Mouse (Mus musculus) cerebellum, postnatal 14 days (tissue): Measurements from ENCODE around the gene Pcdh7.
A peak's percentile ranks its signal among the peaks of the same experiment; 100 is the strongest.

ENCODE experiments used
- DNase-seq, 2 experiments: peaks; one replicate each; pipeline ENCODE4 v3.0.0; 2021; ENCODE audit warnings: mixed read lengths in 2 of 2

Pcdh7 gene

DNA sequence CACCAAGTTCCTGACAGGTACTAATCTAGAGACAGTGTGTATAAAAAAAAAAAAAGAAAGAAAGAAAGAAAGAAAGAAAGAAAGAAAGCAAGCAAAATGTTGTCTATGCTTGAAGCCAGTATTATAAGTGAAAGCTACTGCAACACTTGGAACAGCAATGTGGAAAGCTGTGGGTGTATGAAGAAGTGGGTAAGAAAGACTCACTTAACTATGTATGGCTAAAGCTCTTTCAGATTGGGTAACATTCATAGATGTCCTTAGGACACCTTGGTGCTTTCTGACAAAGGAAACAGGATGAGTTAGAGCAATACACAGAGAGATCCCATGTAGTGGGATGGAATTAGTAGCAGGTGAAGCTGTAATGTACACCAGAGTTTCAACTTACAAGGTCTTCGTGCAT lies 32.6 kb downstream of the Pcdh7 start:
- no peak for DNase-seq

GRCm38 (mm10) chr5:57755791-57756190 lies 38.0 kb downstream of the Pcdh7 start:
- DNase-seq, result no peak

DNA sequence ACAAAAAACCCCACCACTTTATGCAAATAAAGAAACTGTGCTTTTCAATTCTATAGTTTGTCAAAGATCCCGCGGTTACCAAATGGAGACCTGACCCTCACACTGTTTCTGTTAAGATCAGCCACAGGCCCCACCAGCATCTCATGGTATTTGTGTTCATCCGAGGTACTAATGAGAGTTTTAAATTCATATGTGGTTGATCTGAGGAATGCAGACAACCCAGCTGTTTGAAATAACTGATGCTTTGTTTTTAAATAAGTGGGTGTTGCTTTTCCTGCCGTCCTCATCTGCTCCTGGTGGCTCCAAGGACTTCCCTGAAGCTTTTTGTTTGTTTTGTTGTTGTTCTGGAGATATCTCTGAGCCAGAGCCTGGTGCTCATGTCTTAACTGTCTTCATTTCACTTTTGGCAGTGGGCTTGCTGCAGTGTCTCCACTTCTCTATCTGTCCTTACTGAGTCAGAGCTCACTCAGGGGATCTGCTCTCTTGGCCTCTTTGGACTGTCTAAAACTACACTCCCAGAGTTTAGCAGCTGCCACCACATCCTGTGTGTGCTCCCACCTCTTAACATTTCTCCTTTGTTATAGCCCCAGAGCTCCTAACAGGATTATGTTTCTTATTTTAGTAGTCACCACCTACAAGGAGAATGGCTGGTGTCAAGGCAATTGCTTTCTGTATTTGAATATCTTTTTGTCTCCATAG lies 39.1 kb downstream of the Pcdh7 start:
- DNase-seq, result no peak

GRCm38 (mm10) chr5:57757436-57757898 lies 39.7 kb downstream of the Pcdh7 start:
- DNase-seq, result no peak

DNA sequence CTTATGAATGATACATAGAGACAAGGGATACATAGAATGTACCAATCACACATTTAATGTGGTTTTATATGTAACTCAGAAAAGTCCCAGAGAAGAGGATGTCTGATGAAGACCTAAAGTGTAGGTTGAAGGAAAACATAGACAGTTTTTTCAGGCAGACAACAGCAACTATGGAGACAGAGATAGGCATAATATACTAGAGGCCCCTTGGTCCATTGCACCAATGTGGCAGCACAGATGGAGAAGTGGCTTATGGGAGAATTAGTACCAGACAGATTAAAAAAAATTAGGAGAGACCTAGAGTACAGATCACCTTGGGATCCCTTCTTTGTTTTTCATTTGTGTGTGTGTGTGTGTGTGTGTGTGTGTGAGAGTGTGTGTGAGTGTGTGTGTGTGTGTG lies 41.2 kb downstream of the Pcdh7 start:
- no peak for DNase-seq

DNA sequence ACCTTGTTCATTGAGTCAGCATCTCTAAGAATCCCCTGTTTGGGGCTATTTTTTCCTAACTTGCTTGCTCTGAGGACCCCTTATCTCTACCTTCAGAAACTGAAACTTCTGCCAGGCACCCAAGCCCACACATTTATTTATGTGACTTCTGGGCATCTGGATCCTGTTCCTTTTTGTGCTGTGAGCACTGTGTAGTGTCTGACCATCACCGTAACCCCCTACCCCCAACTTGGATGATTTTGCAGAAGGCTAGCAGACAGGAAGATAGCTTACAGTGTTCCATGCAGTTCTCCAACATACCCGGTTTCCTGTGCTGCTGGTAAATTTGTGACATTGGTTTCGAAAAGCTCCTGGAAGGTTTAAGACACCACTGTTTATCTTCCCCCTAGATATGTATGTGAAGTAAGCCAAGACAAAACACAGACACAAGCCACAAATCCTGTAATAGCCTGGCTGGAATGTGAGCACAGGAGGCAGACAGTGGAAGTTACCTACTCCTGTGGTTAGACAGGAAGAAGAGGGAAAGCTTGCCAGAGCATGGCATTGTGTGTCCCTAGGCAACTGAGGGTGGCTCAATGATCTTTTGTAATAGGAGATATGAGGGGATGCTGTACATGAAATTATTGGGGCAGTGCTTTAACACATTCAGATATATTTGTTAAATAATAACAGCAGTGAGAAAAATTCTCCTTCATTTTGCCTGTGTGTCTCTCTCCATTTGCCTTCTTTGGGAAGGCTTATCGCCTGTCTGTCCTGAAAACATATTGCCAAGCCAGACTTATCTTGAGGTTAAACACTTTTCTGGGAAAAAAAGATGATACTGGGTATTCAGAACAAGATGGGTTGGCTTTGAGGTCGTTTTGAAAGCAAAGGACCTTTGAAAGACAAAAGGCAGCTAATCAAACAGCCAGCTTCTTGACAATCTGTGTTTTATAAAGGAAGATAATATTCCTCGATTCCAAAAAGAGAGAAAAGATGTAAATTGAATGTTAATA lies 42.6 kb downstream of the Pcdh7 start:
- peak; percentile 37 to 54 for DNase-seq

- DNase-seq, result no peak
Observed at GRCm38 (mm10) chr5:57765356-57765755, 47.6 kb downstream of the Pcdh7 start.

GRCm38 (mm10) chr5:57767346-57767745 lies 49.6 kb downstream of the Pcdh7 start:
- DNase-seq, result no peak

DNA sequence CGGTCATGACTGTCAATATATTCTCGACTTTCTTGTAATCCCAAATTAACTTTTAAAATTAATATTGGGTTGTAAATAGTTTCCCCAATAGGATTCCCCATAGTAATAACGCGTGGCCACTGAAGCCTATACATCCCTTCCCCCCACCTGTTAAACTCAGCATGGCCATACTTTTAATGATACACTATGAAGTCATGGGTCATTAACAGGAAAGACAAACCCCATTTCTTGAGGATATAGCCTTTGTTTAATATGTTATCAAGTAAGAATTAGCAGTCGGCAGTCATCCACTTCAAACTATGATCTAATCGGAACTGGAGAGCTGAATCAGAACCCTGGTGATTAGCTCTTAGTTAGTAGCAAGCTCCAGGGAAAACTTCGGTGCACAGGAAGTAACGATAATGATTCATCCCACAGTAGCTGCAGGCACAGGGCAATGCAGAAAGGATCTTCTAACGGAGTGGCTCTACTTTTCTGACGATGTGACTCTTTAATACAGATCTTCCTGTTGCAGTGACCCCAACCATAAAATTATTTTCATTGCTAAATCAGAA lies 50.8 kb downstream of the Pcdh7 start:
- no peak for DNase-seq

DNA sequence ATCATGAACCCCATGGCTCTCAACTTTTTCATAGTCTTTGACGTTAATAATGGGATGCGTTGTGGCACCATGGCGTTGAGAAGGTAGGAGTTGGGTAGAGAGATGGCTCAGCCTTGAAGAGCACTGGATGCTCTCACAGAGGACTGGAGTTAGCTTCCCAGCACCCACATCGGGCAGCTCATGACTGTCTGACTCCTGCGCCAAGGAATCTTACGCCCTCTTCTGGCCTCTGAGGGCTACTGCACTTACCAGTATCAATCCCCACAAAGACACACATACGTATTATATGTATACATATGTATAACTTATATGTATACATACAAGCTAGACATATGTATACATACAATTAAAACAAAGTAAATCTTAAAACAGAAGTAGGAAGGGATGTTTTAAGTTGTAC lies 51.9 kb downstream of the Pcdh7 start:
- no peak for DNase-seq

DNA sequence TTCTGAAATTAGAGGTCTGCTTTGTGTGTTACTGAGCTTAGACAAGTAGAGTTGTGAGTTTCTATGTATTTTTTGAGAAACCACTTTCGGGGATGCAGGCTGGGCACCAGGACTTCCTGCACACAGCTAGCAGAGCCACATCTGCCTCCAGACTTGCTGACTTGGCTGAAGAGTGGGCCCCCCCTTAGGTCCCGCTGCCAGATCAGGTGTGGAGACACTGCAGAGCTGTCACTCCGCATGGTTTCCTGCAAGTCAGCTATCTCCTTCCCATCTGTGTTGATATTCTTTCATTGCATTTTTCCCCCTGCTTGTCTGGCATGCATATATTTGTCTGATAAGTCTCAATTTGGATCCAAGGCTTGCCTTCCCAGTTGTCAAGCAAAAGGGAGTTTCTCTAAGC lies 52.6 kb downstream of the Pcdh7 start:
- peak; percentile 61 to 66 for DNase-seq

GRCm38 (mm10) chr5:57771122-57771521 lies 53.4 kb downstream of the Pcdh7 start:
- DNase-seq, result peak; percentile 10 to 19

DNA sequence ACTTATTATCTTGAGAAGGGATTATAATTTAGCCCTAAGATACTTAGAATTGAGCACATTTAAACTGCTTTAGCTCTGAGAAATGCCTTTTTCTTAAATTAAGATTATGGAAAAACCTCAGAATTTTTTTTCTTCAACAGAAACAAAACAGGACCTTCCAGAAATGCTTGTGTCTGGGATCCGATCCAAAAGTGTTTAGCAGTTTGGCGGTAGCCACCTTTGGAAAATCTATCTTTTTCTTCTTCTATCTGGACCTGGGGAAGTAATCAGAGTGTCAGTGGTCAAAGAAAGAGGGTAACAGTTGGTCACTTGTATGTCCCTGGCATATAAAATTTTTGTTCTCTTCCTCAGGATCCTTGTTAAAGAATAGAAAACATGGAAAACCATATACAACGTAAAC lies 54.9 kb downstream of the Pcdh7 start:
- peak; percentile 21 to 59 for DNase-seq

- DNase-seq, result no peak
Observed at GRCm38 (mm10) chr5:57774496-57774895, 56.7 kb downstream of the Pcdh7 start.

DNA sequence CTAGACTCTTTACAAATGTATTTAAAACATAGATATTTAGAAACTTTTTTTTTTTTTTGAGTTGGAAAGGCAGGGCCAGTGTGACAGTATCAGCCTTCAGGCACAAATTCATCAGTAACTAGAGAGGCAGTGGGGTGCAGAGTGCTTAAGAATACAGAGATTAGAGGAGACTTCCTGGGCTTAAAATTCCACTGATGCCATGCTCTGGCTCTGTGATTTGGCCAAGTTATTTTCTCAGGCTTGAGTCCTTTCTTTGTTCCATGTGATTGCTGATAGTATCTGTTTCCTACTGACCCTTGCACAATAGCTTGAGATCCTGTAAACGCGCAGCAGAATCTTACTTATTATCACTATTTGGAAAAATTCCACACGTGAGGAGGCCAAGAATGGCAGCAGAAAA lies 60.3 kb downstream of the Pcdh7 start:
- DNase-seq, result no peak

GRCm38 (mm10) chr5:57779951-57780350 lies 62.2 kb downstream of the Pcdh7 start:
- no peak for DNase-seq

- DNase-seq, result no peak
Observed at GRCm38 (mm10) chr5:57780574-57780973, 62.8 kb downstream of the Pcdh7 start.

- no peak for DNase-seq
Observed at GRCm38 (mm10) chr5:57781950-57782349, 64.2 kb downstream of the Pcdh7 start.

GRCm38 (mm10) chr5:57782546-57782945 lies 64.8 kb downstream of the Pcdh7 start:
- DNase-seq, result no peak

- DNase-seq, result no peak
Observed at GRCm38 (mm10) chr5:57788775-57789509, 71.2 kb downstream of the Pcdh7 start.

DNA sequence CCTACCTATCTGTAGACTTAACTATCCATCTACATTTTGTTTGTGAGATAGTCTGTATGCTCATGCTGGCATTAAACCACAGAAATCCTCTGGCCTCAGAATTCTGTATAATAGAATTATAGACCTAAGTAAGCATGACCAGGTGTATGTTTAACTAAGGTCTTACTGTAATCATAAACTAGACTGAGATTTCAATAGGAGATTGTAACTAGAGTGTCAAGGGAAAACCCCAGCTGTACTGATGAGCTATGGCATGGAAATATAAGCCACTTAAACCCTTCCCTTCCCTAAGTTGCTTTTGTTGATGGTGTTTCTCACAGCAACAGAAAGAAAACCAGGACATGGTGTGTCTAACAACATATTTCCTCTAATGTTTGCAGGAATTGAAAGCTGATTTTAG lies 78.6 kb downstream of the Pcdh7 start:
- DNase-seq, result no peak

- no peak for DNase-seq
Observed at GRCm38 (mm10) chr5:57797951-57798670, 80.3 kb downstream of the Pcdh7 start.
